Mouse (Mus musculus) spleen, postnatal 4 days (tissue): ENCODE results near the gene Ece1.
"Not testable (repeated sequence)": the region's sequence is repeated elsewhere in the genome, so short reads cannot be mapped to it uniquely, and the experiment has no call there.

Experiments used
- DNase-seq, 2 experiments: peaks; one replicate each; pipeline ENCODE4 v3.0.0; 2022; ENCODE audit warnings: low spot score in 2 of 2

Gene Ece1

DNA sequence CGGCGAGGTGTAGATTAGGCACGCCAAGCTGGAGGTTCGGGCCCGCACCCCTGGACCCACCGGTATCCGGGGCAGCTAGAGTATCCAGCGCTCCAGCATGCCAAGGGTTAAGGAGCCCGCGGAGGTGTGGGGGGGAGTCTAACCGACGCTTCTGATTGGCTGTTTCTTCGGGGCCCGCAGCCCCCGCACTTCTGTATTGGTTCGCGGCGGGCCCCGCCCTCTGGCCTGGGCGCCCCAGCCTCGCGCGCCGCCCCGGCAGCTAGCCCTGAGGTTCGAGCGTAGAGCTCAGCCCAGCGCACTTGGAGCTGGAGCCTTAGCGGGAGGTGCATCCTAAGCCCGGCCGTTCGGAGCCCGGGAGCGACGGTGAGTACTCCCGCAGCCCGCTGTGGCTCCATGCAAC is at the start of gene Ece1:
Ece1 (plus strand) TSS at position 219 of the 400 bp plus-strand sequence.
- peak; percentile 83 to 90 for DNase-seq

DNA sequence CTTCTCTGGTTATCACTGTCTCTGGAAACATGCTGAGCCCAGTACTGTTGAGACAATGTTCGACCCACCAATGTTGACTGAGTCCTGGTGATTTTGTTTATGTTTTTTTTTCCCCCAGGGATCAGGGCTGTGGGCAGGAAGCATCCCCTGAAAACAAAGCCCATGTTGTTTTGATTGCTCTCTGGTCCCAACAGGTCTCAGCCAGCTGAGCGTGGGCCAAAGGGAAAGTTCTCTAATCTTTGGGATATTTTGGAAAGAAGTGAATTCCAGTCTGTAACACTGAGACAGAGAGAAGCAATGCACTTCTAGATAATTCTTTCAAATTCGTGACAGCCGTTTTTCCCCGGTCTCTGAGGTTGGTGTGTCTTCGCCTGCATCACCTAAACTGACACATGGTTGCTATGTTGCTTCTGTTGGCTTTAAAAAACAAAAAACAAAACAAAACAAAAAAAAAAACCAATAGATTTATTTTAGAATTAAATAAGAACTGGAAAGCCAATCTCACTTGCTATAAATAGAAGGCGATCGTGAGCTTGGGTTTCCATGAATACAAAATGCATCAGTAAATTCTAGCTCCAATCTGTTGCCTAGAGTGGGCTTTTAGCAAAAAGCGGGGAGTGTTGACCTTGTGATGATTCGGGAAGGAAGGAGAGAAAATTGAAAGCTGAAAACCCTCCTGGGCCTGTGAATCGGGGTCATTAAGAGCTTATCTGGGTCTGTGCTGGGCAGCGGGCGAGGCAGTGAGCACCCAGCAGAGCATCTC is 48.9 kb upstream of the Ece1 start:
- DNase-seq, result no peak

DNA sequence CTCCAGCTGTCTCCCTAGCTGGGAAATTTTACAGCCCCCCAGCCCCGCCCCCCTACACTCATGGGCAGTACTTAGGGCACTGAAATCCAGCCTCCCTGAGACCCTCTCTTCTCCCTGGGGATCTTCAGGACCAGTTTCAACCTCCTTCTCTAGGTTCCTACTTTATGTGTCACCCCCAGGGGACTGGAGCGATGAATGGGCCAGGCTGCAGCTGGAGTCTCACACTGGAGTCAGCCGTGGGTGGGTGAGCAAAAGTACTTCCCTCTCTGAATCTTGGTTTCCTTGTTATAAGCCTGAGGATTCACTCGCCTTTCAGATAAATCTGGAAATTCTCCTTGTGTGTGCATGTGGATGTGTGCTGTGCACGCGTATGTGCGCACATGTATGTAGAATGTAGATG is 47.9 kb upstream of the Ece1 start:
- no peak for DNase-seq

DNA sequence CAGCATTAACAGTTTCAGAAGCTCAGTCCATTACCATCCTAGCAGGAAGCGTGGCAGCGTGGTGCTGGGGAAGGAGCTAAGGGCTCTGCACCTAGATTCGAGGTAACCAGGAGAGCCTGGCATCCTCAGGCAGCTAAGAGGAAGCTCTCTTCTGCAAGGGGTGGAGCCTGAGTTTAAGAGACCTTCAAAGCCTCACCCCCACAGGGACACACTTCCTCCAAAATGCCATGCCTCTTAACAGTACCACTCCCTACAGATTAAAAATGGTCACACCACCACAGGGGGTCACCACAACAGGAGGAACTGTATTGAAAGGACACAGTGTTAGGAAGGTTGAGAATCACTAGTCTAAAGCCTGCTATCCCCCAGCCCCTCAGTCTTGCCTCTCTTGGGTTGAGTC is 46.6 kb upstream of the Ece1 start:
- DNase-seq, result no peak

DNA sequence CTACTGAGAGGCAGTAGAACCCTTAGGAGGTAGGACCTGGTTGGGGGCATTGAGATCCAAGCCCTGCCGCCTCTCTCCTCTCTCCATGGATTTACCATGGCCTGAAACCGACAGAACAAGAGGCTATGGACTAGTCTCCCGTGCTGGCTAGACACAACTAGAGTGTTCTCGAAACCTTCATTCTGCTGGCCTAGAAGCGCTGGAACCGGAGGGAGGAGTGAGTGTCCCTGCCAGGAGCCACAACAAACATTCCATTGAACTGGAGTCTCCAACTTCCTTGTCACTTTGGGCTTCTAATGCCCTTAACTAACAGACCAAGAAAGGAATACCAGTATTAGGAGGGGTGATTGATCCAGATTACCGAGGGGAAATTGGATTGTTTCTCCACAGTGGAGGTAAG is 45.8 kb upstream of the Ece1 start:
- no peak for DNase-seq

DNA sequence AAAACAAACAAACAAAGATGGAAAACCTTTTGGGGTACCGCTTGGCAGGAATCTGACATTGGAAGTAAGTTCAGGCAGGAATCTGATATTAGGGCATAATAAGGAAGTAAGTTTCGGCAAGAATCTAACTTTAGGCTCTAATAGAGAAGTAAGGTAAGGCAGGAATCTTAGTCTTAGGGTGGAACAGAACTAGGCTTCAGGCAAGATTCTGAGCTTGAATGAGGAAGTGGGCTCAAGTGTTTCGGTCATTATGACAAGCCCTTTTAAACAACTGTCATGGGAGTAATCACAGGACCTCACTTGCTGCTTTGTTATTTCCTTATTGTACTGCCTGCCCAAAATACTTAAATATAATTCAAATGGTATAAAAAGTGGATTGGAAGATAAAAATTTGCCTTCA is 43.7 kb upstream of the Ece1 start:
- DNase-seq, result no peak

DNA sequence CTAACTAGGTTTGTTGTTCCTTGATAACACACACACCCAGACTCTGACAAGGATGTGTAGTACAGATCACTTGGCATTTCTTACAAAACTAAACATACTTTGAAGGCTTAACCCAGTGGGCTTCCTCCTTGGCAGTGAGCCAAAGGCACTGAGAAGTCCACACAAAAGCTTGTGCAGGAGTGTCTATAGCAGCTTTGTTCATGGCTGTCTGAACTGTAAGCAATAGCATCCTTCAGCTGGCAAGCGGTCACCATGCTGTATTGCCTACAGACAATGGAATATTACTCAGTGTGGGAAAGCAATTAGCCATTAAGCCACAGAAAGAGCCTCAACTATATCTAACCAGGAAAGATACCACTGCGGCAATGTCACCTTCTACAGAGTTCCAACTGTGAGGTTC is 42.5 kb upstream of the Ece1 start:
- DNase-seq, result no peak

DNA sequence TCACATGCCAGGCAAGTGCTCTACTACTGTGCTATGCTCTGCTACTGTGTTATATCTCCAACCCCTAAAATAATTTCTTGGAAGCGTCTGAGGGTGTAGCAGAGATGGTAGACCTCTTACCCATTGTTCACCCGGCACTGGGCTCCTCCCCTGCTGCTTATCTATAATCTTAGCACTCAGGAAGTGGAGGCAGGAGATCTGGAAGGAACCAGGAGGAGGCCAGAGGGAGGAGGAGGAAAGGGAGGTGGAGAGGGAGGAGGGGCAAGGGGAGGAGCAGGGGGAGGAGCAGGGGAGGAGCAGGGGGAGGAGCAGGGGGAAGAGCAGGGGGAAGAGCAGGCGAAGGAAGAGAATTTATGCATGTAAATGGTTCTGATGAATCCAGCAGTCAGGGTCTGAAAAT is 41.3 kb upstream of the Ece1 start:
- no peak for DNase-seq

DNA sequence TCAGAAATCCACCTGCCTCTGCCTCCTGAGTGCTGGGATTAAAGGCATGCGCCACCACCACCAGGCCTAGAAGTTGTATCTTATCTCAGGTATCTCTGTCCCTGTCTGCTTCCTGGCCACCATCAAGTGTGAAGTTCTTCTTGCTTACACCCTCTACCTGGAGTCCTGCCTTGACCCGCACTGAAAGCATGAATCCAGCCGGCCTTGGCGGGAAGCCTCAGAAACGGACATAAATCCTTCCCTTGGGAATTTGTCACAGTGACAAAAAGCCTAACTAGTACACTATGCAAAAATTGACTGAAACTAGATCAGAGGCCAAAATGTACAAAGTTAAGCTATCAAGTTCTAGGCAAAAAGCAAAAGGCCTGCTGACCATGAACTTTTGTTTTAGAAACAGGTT is 39.5 kb upstream of the Ece1 start:
- DNase-seq, result no peak

DNA sequence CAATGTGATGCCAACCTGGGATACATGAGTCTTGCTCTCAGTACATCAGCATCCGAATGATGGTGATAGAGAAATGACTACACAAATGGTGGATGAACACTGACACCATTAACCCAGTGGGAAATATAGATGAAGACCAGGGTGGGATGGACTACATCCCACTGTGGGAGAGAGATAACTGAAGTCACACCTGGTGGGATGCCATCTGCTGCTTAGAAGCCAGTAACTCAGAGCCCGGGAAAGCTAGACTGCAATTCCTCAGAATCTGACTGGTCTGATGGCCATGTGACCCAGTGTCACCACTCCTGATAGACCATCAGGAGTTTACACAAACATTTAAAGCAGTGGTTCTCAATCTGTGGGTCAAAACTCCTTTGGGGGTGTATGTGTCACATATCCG is 38.5 kb upstream of the Ece1 start:
- DNase-seq, result no peak

DNA sequence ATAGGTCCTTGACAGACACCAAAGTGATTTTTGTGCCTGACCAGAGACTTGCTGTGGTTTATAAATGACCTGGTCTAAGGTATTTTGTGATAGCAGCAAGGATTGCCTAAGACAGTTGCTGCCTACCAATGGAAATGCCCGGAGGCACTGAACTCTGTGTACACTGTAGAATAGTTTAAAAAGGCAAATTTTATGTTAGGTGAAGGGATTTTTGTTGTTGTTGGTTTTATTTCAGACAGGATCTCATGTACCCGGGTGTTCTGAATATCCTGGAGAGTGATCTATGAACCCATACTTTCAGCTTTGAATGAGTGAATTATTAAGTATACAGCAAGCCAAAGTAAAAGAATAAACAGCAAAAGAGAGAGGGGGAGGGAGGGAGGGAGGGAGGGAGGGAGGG is 37.2 kb upstream of the Ece1 start:
- DNase-seq, result no peak

DNA sequence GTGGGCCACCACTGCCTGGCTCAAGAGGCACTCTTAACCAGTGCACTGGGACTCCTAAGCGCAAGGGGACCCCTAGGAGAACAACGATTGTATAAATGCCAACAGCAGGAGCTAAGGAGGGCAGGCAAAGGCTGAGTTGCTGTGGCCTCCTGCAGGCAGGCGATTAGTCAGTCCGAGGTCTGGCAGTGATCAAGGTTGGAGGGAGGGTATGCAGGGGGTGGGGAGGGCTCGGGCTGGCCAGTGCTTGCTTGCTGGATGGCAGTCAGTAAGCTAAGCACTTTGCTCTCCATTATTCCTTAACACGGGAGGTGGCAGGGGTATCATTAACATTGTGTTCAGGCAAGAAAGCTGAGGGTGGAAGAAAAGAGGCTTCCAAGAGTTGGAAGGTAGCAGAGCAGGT is 31.7 kb upstream of the Ece1 start:
- no peak for DNase-seq

DNA sequence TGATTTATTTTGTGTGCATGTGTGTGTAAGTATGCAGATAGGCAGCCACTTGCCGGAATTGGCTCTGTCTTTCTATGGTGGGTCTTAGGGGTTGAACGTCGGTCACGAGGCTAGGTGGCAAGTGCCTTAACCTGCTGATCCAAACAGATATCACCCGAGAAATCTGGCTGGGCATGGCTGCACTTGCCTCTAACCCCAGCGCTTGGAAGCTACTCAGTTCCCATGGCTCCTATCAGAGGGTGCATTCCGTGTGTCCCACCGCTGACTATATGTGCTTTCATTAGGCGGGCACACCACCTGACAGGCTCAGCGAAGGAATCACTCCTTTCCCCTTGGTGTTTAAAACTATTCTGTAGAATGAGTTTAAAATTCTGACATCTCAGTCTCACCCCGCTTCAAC is 30.4 kb upstream of the Ece1 start:
- DNase-seq, result no peak

DNA sequence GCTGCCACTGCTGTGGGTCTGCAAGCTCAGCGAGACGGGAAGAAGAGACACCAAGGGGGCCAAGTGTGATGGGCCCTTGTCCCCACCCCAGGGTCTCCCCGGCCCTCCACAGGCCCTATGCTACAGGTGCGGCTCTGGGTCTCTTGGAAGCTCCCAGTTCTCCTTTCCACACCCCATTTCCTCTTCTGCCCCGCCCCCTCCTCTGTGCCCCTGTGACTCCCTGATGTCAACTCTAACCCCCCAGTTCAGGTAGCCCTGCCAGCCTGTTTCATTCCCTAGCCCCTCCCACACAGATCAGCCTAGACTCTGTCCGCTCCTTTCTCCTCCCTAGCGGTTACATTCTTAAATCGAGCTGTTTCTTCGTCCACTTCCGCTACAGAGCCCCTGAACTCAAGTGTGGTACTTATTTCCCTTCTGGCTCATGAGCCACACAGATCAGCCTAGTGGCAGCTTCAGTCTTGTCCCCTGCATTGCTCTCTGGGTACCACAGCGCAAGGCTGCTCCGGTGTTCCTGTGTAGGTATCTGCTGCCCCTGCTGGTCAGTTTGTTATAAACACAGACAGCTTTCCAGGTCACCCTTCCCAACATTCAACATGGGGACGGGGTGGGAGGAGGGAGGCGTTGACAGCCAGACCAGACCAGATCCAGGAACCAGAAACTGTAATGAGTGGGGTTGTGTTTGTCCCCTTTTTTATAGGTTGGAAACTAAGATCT is 26.3 kb upstream of the Ece1 start:
- DNase-seq, result peak; percentile 63 to 77

DNA sequence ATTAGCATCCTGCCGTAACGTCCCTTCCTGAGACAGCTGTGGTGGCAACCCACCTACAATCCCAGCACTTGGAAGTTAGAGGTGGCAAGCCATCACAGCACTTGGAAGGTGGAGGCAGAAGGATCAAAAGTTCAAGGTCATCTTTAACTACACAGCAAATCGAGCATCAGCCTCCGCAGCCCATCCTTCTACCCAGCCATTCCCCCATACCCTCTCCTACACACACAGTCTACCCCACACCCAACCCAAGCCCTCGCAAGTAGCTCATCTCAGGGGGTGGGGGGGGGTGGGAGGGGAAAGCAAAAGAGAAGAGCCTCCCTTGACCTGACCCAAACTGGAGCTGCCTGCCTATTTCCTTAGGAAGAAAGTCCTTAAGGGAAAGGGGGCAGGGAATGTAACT is 25.3 kb upstream of the Ece1 start:
- no peak for DNase-seq

DNA sequence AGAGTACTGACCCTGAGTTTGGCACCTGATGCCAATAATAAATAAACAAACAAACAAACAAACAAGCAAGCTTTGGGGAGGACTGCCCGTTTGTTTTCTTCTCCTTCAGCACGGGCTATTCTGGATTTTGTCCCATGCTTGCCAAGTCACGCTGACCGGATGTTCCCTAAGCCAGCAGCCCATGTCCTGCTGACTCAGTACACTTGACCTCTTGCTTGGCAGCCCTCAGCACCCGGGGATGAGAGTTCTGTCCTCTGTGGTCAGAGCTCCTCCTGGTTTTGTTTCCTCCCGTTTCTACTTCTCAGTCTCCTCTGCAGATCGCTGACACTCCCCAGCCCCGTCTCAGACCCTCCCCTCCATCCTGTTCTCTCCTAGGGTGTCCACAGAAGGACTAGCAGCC is 24.2 kb upstream of the Ece1 start:
- no peak for DNase-seq

DNA sequence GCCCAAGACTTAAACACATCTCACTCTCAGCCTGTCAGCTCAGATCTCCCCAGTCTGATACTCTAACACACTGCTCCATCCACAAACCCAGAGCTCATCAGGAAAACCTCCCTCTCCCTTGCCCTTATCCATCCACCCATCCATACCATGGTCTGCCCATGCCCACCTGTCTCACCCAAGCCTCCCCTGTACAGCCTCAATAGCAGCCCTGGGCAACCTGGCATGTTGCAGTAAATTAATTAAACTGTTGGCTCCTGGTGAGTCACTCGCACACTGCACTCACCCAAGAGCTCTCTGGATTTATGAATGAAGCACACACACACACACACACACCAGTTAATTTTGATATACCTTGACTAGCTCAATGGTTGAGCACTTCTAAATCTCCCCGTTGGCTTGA is 23.2 kb upstream of the Ece1 start:
- DNase-seq, result no peak

DNA sequence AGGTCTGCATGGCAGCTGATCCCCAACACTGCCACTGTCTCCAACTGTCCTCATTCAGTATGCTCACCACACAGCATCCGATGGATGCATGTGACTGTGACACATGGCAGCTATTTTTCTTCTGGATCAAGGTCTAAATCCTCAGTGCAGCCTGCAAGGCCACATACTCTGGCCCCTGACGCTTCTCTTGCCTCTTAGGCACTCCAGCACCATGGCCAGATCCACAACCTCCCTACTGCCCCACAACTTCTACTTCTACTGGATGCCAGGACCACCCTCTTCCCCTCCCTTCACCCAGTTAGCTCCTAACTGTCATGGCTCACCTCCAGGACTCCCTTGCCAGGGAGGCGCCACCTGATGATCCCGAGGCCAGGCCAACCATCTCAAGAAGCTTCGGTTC is 22.6 kb upstream of the Ece1 start:
- DNase-seq, result no peak

DNA sequence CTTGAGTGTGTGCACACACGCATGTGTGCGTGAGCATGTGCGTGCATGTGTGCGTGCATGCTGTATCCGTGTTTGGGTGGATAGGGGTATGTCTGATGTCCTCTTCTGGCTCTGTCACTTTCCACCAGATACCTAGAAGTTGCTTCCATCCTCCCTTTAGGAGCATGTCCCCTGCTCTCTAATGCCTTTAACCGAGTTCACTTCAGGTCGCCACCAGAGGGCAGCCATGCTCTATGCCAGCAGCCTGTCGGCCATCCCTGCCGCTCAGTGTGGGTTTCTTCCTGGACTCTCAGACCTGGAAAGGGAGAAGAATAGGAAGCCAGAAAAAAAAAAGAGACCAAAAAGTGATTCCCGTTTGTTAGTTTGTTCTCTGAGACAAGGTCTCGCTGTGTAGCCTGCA is 17.4 kb upstream of the Ece1 start:
- DNase-seq, result peak; percentile 47 to 81

DNA sequence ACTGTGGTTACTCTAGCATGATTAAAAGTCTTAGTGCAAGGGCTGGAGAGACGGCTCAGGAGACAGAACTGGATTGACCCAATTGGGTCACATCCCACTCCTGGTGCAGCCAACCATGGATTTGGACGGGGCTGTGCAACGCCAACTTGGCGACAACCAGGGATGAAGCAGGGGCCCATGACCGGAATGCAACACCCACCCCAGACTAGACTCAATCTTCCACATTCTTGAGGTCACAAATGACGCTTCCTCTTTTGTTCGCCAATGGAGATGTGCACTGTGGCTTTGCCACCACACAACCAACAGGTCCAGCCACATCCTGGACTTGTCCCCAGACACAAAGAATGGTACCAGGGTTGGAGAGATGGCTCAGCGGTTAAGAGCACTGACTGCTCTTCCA is 14.4 kb upstream of the Ece1 start:
- not testable (repeated sequence) for DNase-seq

DNA sequence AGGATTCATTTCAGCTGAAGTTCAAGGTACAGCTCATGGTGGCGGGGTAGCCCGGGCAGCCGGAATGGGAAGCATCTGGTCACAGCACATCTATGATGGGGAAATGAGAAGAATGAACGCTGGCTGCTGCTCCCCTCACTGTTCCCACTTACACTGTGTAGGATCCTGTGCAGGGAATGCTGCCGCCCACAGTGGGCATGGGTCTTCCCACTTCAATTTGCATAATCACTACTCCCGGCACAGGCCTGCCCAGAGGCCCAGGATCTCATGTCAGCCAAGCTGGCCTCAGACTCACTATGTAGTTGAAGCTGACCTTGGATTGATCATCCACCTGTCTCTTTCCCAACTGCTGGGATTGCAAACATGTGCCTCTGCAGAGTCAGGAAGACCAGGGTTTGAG is 11.9 kb upstream of the Ece1 start:
- DNase-seq, result no peak

DNA sequence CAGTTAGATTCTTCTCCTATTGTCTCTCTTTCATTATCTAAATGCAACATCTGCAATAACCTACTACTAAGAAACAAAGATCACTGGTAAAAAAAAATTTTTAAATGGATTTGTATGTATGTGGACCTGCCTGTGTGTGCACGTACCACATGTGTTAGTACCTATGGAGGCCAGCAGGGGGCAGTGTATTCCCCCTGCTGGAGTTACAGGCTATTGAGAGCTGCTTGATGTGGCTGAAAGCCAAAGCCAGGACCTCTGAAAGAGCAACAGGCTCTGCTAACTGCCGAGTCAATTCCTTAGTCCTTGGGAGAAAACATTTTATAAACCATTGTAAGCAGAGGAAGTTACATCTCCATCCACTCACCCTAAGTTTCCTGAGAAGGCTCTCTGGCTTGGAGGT is 10.6 kb upstream of the Ece1 start:
- DNase-seq, result no peak

DNA sequence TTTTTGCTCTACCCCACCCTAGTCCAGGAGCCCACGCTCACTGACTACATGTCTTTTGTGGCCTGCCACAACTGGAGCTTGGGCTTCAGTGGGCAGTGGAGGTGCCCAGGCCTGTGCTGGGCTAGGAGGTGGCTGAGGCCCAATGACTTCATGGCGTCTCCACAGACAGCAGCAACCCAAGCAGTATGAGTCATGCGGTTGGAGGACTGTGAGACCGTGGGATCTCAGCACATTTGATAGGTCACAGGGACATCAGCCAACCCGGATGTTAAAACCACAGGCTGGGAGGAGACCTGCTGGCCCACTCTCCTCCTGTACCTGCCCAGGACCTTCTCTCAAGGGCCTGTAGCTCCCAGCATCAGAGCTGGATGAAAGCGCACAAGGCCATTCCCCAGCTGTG is 8.2 kb upstream of the Ece1 start:
- DNase-seq, result no peak
